Mouse (Mus musculus) lung, adult 2 months (tissue): ENCODE measurements around the gene 4930404N11Rik.

Experiments used
- CTCF ChIP-seq: fragments of 200-500 bp; IDR thresholded peaks from 2 replicates; pipeline ENCODE4 v1.5.1; 2011; ENCODE audit warnings: mild to moderate bottlenecking, low read length, control low read depth; ENCODE audit not compliant: insufficient read depth
- POLR2A ChIP-seq: fragments of 200-500 bp; IDR thresholded peaks from 2 replicates; pipeline ENCODE4 v1.6.1; 2011; ENCODE audit warnings: low read depth, mild to moderate bottlenecking, control low read depth, low read length, borderline replicate concordance; ENCODE audit errors: extremely low read depth

DNA sequence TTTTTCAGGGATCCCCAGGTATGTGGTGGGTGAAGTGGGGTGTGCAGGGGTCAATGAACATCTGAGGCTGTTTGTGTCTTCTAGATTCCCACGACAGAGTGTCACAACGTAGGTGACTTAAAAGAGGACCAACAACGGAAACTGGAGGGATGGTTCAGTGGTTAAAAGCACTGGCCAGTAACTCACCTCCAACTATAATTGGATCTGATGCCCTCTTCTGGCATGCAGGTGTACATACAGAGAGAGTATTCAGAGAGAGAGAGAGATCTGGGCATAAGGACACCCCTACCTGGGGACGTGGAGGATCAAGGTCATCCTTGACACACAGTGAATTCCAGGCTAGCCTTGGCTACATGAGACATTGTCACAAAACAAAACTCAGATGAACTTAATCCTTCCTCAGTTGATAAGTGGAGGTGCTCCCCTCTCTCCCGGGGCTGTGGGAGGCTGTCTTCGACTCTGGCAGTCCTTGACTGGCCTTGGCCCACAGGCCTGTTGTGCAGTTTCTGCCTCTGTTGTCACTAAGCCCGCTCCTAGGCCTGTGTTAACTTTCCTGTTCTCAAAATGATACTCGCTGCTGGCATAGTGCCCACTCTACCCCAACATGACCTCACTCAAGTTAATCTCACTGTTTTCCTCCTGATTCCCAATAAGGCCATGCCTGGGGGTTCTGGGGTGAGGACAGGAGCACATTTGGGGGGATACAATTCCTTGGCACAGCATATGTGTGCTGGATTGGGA lies 21.0 kb downstream of the 4930404N11Rik start:
- TF ChIP-seq POLR2A (no peak), CTCF (no peak)
